Mouse (Mus musculus): ENCODE measurements at regions not wholly inside any gene's neighbourhood (a gene's known extent, or its start where the extent isn't known, plus 50 kb on each side); places are given as distances from the start of the nearest gene placed in this dataset.
A peak's percentile ranks its signal among the peaks of the same experiment; 100 is the strongest.
"Not testable (repeated sequence)": the region's sequence is repeated elsewhere in the genome, so short reads cannot be mapped to it uniquely, and the experiment has no call there.

DNA sequence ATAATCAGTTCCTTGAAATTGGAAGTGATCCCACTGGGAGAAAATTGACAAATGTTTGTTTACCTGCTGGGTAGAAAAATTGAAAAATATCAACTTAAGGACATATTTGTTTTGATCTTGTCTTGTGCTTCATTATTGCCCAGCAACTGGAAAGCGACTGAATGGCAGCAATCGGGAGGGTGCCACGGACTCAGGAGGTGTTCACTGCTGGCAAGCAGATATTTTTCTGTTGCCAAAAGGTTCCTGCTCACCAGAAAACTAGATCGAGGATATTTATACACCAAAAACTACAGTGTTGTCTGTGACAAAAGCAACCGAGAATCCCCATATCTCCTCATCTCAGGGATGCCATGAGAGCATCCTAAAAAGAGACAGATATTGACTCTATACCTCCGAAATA lies 71.4 kb downstream of the Gm21833 start:
- no peak for ATAC-seq (replicated peaks in 1 of 2; ENCODE audit: insufficient read depth in 1 of 2, low FRiP score in 2 of 2, low TSS enrichment in 1 of 2, low read depth in 1 of 2, poor library complexity in 2 of 2, severe bottlenecking in 2 of 2)

DNA sequence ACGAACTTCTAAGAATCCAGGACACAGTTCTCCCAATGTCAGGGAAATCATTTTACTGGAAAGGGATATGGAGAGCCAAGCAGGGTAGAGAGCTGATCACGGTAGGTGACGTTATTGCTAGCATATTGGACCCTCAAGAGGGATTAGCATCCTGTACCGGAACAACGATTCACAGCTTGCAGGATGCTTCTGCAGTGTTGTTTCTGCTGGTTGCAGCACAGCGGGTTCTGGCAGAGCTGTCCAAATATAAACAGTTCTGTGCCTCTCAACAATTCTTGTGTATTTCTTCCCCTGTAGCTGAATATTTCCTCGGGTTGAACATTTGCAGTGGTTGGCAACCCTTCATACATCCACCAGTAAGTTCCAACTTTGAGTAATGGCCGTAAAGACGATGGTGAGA lies 92.4 kb downstream of the Gm21833 start:
- no peak for ATAC-seq (replicated peaks in 1 of 2; ENCODE audit: insufficient read depth in 1 of 2, low FRiP score in 2 of 2, low TSS enrichment in 1 of 2, low read depth in 1 of 2, poor library complexity in 2 of 2, severe bottlenecking in 2 of 2)

DNA sequence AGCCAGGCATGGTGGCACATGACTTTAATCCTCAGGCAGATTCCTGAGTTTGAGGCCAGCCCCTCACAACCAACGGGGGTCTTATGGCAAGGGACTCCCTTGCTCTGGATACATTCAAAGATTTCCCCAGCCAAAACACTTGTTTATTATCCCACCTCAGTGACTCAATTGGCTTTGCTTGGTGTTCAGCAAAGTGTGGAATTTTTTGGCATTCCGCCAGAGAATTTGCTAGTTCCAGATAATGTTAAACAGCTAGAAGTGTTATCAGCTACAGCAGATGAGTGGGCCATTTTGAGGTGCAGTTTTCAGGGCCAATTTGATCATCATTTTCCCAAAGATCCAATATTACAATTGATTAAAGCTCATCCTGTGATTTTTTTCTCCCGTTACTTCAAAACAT lies 130.8 kb downstream of the Gm21833 start:
- ATAC-seq (replicated peaks in 1 of 2; ENCODE audit: insufficient read depth in 1 of 2, low FRiP score in 2 of 2, low TSS enrichment in 1 of 2, low read depth in 1 of 2, poor library complexity in 2 of 2, severe bottlenecking in 2 of 2): not testable (repeated sequence)

DNA sequence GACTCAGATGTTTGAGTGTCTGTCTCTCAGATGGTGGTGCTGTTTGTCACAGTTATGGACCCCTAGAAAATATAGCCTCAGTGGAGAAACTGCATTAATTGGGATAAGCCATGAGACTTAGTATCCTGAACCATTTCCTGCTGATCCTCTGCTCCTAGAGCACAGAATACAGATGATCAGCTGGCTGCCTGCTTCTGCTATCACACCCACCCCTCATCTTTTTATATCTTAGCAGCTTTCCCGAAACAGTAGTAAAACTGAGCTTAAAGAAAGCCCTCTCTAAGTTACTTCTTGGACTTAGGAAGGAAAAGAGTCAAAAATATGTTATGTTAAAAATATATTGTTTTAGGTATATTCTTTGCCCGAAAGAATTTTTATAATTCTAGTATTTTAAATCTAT lies 163.5 kb downstream of the Gm21833 start:
- ATAC-seq (replicated peaks in 1 of 2; ENCODE audit: insufficient read depth in 1 of 2, low FRiP score in 2 of 2, low TSS enrichment in 1 of 2, low read depth in 1 of 2, poor library complexity in 2 of 2, severe bottlenecking in 2 of 2): no peak

DNA sequence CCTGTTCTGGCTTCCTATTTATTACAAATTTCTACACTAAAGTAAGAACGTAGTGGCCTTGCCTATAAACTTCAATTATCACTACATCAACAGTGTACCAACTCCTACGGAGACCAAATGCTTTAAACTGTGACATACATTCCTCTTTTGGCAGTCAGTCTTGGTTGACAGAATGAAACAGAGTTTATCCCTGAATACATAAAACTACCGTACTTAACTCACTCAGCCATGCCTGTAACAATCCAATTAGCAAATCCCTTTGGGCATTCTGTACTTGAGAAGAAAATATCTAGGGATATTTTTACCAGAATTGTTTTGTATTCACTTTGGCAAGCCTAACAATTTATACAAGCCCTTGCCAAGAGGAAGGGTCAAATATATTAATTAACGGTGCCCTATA lies 169.7 kb downstream of the Gm21833 start:
- ATAC-seq (replicated peaks in 1 of 2; ENCODE audit: insufficient read depth in 1 of 2, low FRiP score in 2 of 2, low TSS enrichment in 1 of 2, low read depth in 1 of 2, poor library complexity in 2 of 2, severe bottlenecking in 2 of 2): no peak

DNA sequence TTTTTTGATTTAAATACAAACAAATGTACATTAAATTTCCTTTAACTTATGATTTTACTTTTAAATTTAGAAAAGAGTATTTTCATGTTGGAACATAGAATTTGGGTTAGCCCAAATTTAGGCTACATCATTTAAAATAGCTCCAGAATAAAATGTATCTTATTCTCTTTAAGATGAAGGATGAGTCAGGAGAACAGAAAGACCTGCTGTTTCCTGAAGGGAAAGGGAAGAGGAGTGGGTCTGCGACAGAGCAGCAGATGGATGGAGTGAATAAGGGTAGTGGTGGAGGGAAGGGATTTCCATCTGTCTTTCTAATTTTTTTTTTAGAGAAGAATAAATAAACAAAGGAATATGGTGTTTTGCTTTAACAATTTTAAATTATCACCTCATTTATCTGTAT lies 193.1 kb downstream of the Gm21833 start:
- no peak for ATAC-seq (replicated peaks in 1 of 2; ENCODE audit: insufficient read depth in 1 of 2, low FRiP score in 2 of 2, low TSS enrichment in 1 of 2, low read depth in 1 of 2, poor library complexity in 2 of 2, severe bottlenecking in 2 of 2)

DNA sequence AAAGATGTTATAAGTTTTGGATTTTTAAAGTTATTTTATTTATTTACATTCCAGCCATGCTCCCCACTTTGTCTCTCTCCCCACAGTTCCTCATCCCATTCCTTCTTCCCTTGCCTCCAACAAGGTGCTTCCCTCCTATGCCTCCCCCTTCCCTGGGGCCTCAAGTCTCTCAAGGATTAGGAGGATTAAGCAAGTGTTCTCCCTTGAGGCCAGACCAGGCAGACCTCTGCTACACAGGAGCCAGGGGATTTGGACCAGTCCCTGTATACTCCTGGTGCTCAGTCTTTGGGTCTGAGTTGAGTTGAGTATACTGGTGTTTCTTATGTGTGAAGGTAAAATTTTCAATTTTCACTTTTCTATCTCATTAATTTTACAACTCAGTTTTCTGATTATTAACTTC lies 235.2 kb downstream of the Gm21833 start:
- ATAC-seq (replicated peaks in 1 of 2; ENCODE audit: insufficient read depth in 1 of 2, low FRiP score in 2 of 2, low TSS enrichment in 1 of 2, low read depth in 1 of 2, poor library complexity in 2 of 2, severe bottlenecking in 2 of 2): no peak

DNA sequence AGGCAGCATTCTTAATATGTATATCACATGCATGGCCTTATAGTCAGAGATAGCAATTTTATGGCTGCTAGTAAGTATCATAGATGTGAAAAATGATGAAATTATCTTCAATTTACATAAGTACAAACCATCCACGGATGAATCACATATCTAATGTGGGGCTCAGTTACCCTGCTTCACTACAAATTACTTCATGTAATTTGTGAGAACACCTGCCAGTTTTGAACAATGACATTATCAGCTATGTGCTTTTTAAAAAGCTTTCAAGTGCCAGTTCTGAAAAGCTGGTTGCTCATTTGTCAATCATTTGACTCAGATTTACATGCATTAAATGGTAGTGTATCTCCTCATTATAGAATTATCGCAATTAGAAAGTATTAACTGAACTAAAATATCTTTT lies 243.3 kb downstream of the Gm21833 start:
- no peak for ATAC-seq (replicated peaks in 1 of 2; ENCODE audit: insufficient read depth in 1 of 2, low FRiP score in 2 of 2, low TSS enrichment in 1 of 2, low read depth in 1 of 2, poor library complexity in 2 of 2, severe bottlenecking in 2 of 2)

DNA sequence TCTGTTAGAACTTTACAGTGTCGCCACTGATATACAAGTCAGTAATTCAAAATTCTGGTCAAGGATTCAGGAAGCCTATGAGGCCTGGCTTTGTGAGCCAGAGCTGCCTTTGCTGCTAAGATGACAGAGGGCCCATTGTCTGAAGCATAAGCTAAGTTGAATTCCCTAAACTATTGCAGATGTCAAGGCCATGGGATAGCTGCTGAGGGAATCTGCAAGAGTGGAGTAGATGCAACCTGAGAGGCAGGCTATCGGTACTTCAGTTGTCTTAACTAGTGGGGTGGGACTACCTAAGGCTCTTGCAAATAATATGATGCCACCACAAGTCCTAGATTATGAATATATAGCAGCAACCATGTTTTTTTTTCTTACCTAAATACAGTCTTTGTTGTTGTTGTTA lies 263.9 kb downstream of the Gm21833 start:
- no peak for ATAC-seq (replicated peaks in 1 of 2; ENCODE audit: insufficient read depth in 1 of 2, low FRiP score in 2 of 2, low TSS enrichment in 1 of 2, low read depth in 1 of 2, poor library complexity in 2 of 2, severe bottlenecking in 2 of 2)

DNA sequence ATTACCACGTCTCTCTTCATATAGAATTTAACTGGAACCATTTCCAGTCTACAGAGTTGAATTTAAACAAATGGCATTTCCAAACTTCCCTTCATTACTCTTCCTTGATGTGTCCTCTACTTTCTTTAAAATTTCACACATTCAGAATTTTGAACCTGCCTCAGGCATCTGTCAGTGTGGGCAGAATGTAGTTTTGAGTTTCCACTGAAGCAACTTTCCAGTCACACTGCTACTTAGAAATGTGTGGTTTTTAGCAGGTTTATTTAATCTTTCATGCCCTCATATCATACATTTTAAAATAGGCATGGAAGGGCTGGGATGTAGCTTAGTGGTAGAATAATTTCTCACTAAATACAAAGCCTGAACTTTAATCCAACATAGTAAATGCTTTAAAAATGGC lies 282.9 kb downstream of the Gm21833 start:
- ATAC-seq (replicated peaks in 1 of 2; ENCODE audit: insufficient read depth in 1 of 2, low FRiP score in 2 of 2, low TSS enrichment in 1 of 2, low read depth in 1 of 2, poor library complexity in 2 of 2, severe bottlenecking in 2 of 2): no peak

DNA sequence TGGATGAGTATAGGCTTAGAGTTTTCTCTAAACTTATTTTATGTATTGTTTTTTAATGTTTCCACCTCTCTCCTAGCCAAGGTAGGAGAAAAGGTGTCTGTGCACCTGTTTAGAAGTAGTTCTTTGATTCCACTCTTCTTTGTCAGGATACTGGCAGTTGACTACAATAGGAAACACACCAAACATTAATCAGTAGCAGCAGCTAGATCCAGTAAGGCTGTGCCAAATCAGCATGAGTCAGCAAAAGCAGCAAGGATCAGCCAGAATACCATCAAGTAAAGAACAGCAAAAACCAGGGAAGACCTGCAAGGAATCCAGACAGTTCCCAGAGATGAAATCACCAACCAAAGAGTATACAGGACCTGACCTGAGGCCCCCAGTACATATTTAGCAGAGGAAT lies 303.7 kb downstream of the Gm21833 start:
- peak in 1 of 2 experiments; percentile 53; a peak in 1 of 4 replicates for ATAC-seq (replicated peaks in 1 of 2; ENCODE audit: insufficient read depth in 1 of 2, low FRiP score in 2 of 2, low TSS enrichment in 1 of 2, low read depth in 1 of 2, poor library complexity in 2 of 2, severe bottlenecking in 2 of 2)

DNA sequence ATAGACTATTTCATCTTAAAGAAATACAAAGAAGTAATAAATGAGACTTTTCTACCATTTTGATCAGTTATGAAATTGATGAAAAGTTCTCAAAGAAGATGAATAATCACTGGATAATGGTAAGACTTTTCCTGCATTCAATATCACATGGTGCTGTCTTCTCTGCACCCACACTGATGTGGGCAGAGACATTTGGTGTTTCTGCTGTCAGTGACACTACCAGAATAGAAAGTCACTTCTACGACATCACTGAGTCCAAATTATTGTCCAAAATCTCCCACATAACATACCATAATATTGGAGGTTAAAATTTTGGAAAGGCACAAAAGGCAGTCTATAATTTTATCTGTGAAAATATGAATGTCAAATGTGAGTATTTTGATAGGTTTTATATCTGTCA lies 344.8 kb downstream of the Gm21833 start:
- ATAC-seq (replicated peaks in 1 of 2; ENCODE audit: insufficient read depth in 1 of 2, low FRiP score in 2 of 2, low TSS enrichment in 1 of 2, low read depth in 1 of 2, poor library complexity in 2 of 2, severe bottlenecking in 2 of 2): no peak

DNA sequence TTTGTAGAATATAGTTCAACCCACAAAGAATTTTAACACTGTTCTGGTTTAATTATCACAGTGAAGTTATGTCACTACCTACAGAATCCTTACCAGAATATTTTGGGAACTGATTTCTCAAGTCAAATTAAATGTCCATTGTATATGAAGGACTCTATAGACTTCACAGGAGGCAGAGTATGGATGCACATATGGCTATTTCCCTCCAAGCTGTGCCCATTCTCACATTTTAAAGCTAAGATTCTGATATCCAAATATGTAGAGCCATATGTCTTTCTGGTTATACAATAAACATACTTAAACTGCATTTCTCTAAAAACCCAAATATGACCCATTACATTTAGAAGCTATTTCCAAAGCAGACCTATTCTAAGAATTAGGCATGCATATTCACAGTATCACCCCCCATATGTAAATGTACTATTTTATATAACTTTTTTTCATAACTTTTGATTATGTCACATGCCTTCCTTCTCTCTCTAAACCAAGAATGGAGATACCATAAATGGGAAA lies 365.3 kb downstream of the Gm21833 start:
- no peak for ATAC-seq (replicated peaks in 1 of 2; ENCODE audit: insufficient read depth in 1 of 2, low FRiP score in 2 of 2, low TSS enrichment in 1 of 2, low read depth in 1 of 2, poor library complexity in 2 of 2, severe bottlenecking in 2 of 2)

DNA sequence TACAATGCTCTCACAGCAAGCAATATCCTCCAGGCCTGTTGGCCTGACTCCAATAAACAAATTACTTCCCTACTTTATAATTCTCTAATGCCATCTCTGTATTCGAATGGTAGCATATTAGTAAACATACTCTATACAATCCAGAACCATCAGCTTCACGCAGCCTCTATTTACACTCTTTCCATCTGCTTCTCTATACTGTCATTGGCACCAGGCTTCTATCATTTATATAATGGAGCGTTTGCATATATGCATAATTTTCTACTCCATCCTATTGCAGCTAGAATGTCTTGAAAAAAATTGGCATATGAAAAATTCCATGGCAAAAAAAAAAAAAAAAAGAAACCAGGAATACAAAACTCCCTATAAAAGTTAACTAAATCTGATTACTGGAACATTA lies 369.6 kb downstream of the Gm21833 start:
- ATAC-seq (replicated peaks in 1 of 2; ENCODE audit: insufficient read depth in 1 of 2, low FRiP score in 2 of 2, low TSS enrichment in 1 of 2, low read depth in 1 of 2, poor library complexity in 2 of 2, severe bottlenecking in 2 of 2): no peak

Measured in hematopoietic stem cell, adult 5-6 weeks (primary cell).